Mouse (Mus musculus): Measurements from ENCODE around the gene Nr4a1. TPM values are rescaled to one million over a fixed set of nuclear protein-coding genes. Genes with fewer than 3 reads are reported as not detected.

The Nr4a1 gene
- polyA plus RNA-seq (2011; ENCODE audit: insufficient read depth, insufficient read length, low replicate concordance, missing spikeins): 9.1 and 10.0 TPM in 2 replicates

DNA sequence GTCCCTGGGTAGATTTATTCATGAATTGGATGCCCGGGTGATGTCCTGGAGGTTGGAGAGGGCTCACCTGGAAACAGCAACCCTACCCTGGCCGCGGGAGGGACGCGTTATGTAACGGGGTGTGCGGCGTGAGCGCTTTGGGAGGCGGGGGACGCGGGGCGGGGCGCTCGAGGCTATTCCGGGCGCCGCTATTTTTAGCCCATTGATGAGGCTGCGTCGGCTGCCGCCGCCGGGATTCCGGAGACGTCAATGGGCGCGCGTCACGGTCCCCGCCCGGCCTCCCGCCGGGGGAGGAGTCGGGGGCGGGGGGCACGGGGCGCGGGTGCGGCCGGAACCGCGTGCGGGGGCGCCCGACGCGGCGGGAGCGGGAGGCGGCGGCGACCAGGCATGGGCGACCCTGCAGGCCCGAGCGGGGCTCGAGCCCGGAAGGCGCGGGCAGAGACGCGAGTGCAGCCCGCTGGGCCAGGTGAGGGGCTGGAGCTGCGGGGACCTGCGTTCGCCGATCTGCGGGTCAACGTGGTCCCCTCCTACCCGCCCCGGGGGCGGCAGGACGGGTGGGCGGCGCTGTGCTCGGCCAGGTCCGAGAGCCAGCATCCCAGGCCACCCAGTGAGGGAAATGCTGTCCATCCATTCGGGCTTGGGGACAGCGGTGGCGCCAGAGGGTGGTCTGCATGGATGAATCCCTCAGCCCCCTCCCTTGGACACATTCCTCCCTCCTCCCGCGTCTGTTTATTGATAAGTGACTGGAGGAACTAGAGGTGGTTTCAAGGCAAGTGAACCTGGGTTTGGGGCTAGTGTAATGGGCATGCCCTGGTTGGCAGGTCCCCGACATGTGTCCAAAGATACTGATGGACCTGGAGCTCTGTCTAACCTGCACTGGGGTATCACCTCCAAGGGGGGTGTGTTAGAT lies at the start of gene Nr4a1:
Nr4a1 (plus strand) TSS at position 384 of the 910 bp plus-strand sequence.
- Histone ChIP-seq H3K4me1 (ENCODE audit: control insufficient read depth, insufficient read depth, low read length) (peaks cover 12% of the 10 kb centered on the region), H3K4me3 (replicated peaks; ENCODE audit: control insufficient read depth, low read depth, low read length) (peak within 1 kb of the TSS; percentile 43), H3K27ac (ENCODE audit: control insufficient read depth, insufficient read depth, low read depth, low read length, poor library complexity) (peak within 1 kb of the TSS; percentile 47; the same call in 1 of the 2 replicates)
- WGBS: 5% methylated on average over 82 of the region's 82 CpGs
- TF ChIP-seq CTCF (IDR thresholded peaks at IDR 0.05; ENCODE audit: control insufficient read depth, insufficient read depth, low read length): no peak
- TF ChIP-seq POLR2A (IDR thresholded peaks at IDR 0.05; ENCODE audit: borderline replicate concordance, control insufficient read depth, low read depth, low read length): no peak

DNA sequence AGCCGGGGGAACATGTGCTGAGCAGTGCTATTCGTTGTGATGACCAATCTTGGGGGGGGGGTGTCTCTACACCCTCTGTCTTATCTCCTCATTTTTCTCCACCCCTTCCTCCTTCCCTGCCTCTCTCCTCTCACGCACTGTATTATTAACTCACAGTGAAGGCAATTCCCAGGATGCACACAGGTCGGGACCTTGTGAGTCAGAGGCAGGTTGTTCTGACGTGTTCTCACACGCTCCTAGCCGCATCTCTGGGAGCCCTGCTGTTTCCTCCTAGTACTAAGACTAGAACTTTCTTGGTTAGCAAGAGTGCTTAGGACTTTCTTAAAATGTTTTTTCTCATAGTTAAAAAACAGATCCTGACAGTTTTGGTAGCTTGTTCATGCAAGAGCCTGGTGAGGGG lies 49.3 kb upstream of the Nr4a1 start:
- 90% methylated on average over 7 of the region's 7 CpGs for whole genome bisulfite sequencing
- TF ChIP-seq POLR2A (IDR thresholded peaks at IDR 0.05; ENCODE audit: borderline replicate concordance, control insufficient read depth, low read depth, low read length) (no peak), CTCF (IDR thresholded peaks at IDR 0.05; ENCODE audit: control insufficient read depth, insufficient read depth, low read length) (no peak)

DNA sequence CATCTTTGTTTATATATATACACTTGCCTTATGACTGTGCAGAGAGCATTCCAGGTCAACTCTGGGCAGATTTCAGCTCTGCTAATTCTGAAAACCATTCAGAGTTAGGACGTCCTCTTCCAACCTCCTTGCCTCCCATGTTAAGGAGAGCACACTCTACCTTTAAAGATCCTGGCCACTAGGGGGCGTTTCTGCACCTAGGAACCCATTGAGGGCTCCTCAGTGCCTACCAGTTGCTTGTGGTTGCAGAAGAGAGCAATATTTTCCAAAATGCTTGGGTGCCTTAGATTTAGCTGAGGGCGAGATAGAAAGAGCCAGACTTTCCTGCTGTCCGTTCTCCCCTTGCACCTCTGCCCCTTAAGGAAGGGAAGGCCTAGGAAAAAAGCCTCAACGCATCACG lies 43.8 kb upstream of the Nr4a1 start:
- Histone ChIP-seq H3K27ac (ENCODE audit: control insufficient read depth, insufficient read depth, low read depth, low read length, poor library complexity) (no peak overlapping the region), H3K4me3 (replicated peaks; ENCODE audit: control insufficient read depth, low read depth, low read length) (no peak overlapping the region), H3K4me1 (ENCODE audit: control insufficient read depth, insufficient read depth, low read length) (no peaks in the 10 kb centered on the region)
- WGBS: 65% methylated on average over 6 of the region's 6 CpGs
- TF ChIP-seq CTCF (IDR thresholded peaks at IDR 0.05; ENCODE audit: control insufficient read depth, insufficient read depth, low read length) (peak; percentile 61), POLR2A (IDR thresholded peaks at IDR 0.05; ENCODE audit: borderline replicate concordance, control insufficient read depth, low read depth, low read length) (no peak)

More for the DNA sequence above, 49.3 kb upstream of the Nr4a1 start:
- no peaks in the 10 kb centered on the region for H3K4me1 ChIP-seq (ENCODE audit: control insufficient read depth, insufficient read depth, low read length)
- no peak overlapping the region for H3K27ac ChIP-seq (ENCODE audit: control insufficient read depth, insufficient read depth, low read depth, low read length, poor library complexity)
- no peak overlapping the region for H3K4me3 ChIP-seq (replicated peaks; ENCODE audit: control insufficient read depth, low read depth, low read length)

DNA sequence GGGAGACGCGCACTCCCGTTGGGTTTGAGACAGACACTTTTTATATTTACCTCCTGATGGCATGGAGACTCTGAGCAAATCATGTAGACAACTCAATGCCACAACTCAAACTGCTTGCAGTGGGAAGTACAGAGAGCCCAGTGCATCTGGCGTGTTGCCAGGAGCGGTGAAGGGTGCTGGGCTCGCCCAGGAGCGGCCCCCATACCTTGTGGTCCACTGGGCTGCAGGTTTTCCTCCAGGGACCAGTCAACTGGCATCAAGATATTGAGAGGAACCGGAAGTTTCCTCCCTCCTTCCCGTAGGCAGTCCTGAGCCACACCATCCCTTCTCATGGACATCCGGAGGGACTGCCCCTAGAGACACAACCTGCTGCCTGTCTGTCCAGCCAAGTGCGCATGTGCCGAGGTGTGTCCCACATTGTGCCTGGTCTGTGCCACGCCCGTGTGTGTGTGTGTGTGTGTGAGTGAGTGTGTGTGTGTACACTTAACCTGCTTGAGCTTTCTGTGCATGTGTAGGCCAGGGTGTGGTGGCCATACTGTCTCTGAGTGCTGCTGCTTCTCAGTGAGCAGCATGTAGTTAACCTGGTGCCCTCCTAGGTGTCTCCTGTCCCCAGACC lies 43.0 kb upstream of the Nr4a1 start:
- TF ChIP-seq POLR2A (IDR thresholded peaks at IDR 0.05; ENCODE audit: borderline replicate concordance, control insufficient read depth, low read depth, low read length) (no peak), CTCF (IDR thresholded peaks at IDR 0.05; ENCODE audit: control insufficient read depth, insufficient read depth, low read length) (no peak; the same call in 1 of the 2 replicates)
- Histone ChIP-seq H3K4me1 (ENCODE audit: control insufficient read depth, insufficient read depth, low read length) (no peaks in the 10 kb centered on the region), H3K4me3 (replicated peaks; ENCODE audit: control insufficient read depth, low read depth, low read length) (no peak overlapping the region), H3K27ac (ENCODE audit: control insufficient read depth, insufficient read depth, low read depth, low read length, poor library complexity) (no peak overlapping the region)
- 87% methylated on average over 14 of the region's 14 CpGs for WGBS

DNA sequence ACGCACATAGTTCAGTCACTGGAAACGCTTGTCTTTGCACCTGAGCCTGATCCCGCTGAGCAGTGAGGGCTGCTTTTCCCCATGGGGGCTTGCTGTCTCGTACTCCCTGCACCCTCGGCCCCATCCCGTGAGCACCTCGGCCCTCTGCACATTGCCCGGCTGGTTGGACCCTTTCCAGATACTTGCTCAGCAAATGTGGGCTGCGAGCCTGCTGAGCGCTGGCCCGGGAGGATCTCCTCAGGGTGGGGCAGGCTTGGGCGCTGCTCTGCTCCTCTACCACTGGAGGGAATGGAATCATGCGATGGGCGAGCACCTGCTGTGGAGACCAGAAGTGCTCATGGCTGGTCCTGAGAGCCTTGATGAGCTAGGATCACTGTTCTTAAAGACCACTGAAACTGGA lies 41.6 kb upstream of the Nr4a1 start:
- TF ChIP-seq POLR2A (IDR thresholded peaks at IDR 0.05; ENCODE audit: borderline replicate concordance, control insufficient read depth, low read depth, low read length): no peak
- no peak for TF ChIP-seq CTCF (IDR thresholded peaks at IDR 0.05; ENCODE audit: control insufficient read depth, insufficient read depth, low read length)
- no peaks in the 10 kb centered on the region for H3K4me1 ChIP-seq (ENCODE audit: control insufficient read depth, insufficient read depth, low read length)
- 81% methylated on average over 14 of the region's 14 CpGs for WGBS
- H3K27ac ChIP-seq (ENCODE audit: control insufficient read depth, insufficient read depth, low read depth, low read length, poor library complexity): no peak overlapping the region
- no peak overlapping the region for H3K4me3 ChIP-seq (replicated peaks; ENCODE audit: control insufficient read depth, low read depth, low read length)

DNA sequence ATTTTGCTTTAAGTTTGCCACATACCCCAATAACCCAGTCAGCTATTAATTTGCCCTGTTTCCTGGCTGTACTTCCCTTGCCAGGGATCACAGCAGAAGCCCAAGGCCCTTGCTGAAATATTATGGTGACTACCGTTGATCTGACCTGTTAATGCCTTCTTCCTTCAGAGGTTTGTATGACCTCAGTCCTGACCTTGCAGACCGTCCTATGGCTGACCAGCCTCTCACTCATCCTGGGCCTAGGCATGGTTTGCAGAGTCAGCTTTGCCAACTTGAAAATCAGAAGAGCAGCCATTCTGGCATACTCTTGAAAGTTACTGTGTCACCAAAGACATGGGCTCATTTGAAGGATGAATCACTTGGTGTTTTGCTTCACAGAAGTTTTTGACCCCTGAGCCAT lies 38.9 kb upstream of the Nr4a1 start:
- WGBS: 68% methylated on average over 2 of the region's 2 CpGs

DNA sequence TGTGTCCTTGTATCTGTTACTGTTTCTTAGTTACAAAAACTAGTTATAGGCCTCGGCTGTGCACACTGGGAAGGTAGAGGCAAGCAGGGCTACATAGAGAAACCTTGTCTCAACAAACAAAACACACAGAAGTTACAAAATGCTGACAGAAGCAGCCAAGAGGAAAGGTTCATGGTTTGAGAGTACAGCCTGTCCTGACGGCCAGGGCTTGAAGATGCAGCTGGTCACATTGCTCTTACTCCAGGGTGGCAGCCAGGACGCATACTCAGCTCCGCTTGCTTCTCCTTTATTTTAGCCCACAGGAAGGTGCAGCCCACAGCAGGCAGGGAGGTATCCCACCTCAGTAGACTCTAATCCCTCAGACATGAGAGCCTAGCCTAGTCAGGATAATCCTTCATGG lies 38.0 kb upstream of the Nr4a1 start:
- Histone ChIP-seq H3K27ac (ENCODE audit: control insufficient read depth, insufficient read depth, low read depth, low read length, poor library complexity) (no peak overlapping the region), H3K4me1 (ENCODE audit: control insufficient read depth, insufficient read depth, low read length) (no peaks in the 10 kb centered on the region), H3K4me3 (replicated peaks; ENCODE audit: control insufficient read depth, low read depth, low read length) (no peak overlapping the region)
- no peak for TF ChIP-seq POLR2A (IDR thresholded peaks at IDR 0.05; ENCODE audit: borderline replicate concordance, control insufficient read depth, low read depth, low read length)
- TF ChIP-seq CTCF (IDR thresholded peaks at IDR 0.05; ENCODE audit: control insufficient read depth, insufficient read depth, low read length): no peak
- WGBS: 73% methylated on average over 4 of the region's 4 CpGs

More for the DNA sequence above, 38.9 kb upstream of the Nr4a1 start:
- Histone ChIP-seq H3K4me1 (ENCODE audit: control insufficient read depth, insufficient read depth, low read length) (no peaks in the 10 kb centered on the region), H3K4me3 (replicated peaks; ENCODE audit: control insufficient read depth, low read depth, low read length) (no peak overlapping the region), H3K27ac (ENCODE audit: control insufficient read depth, insufficient read depth, low read depth, low read length, poor library complexity) (no peak overlapping the region)
- TF ChIP-seq POLR2A (IDR thresholded peaks at IDR 0.05; ENCODE audit: borderline replicate concordance, control insufficient read depth, low read depth, low read length): no peak
- no peak for TF ChIP-seq CTCF (IDR thresholded peaks at IDR 0.05; ENCODE audit: control insufficient read depth, insufficient read depth, low read length)

DNA sequence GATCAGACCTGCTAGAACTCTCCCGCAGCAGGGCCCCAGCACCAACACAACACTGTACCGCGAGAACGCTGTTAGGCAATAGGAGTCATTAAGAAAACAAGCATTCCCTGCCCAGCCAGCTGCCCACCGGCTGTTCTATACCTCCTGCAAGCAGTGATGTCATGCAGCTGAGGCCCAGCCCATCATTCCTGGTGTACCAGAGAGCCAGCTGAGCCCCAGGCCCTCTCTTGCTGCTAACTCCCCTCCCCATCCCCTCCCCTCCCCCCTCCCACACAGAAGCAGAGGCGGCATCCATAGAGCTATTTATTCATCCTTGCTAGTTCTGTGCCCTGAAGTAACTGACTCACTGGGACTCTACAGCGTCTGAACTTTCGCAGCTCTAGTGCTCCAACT lies 33.2 kb upstream of the Nr4a1 start:
- no peak overlapping the region for H3K27ac ChIP-seq (ENCODE audit: control insufficient read depth, insufficient read depth, low read depth, low read length, poor library complexity)
- no peaks in the 10 kb centered on the region for H3K4me1 ChIP-seq (ENCODE audit: control insufficient read depth, insufficient read depth, low read length)
- no peak for TF ChIP-seq POLR2A (IDR thresholded peaks at IDR 0.05; ENCODE audit: borderline replicate concordance, control insufficient read depth, low read depth, low read length)
- TF ChIP-seq CTCF (IDR thresholded peaks at IDR 0.05; ENCODE audit: control insufficient read depth, insufficient read depth, low read length): no peak
- H3K4me3 ChIP-seq (replicated peaks; ENCODE audit: control insufficient read depth, low read depth, low read length): no peak overlapping the region
- 51% methylated on average over 8 of the region's 8 CpGs for WGBS
